Mouse (Mus musculus): ENCODE measurements at regions not wholly inside any gene's neighbourhood (a gene's known extent, or its start where the extent isn't known, plus 50 kb on each side); places are given as distances from the start of the nearest gene placed in this dataset.
A peak's percentile ranks its signal among the peaks of the same experiment; 100 is the strongest.

GRCm38 (mm10) chr13:57269614-57270013, 373.8 kb upstream of the Trpc7 start:
- TF ChIP-seq CTCF (conservative IDR thresholded peaks at IDR 0.05 in 1 of 2, IDR thresholded peaks at IDR 0.05 in 1 of 2; ENCODE audit: low read depth in 2 of 2, low read length in 2 of 2) (peak in 1 of 2 experiments; percentile 34; a peak in 2 of 4 replicates), KAT2A (IDR thresholded peaks at IDR 0.05; ENCODE audit: insufficient replicate concordance, low read length) (no peak), POLR2AphosphoS2 (IDR thresholded peaks at IDR 0.05; ENCODE audit: low read depth, low read length) (no peak), RAD21 (IDR thresholded peaks at IDR 0.05; ENCODE audit: low read depth, low read length) (peak; percentile 20), POLR2A (IDR thresholded peaks at IDR 0.05; ENCODE audit: low read depth, low read length) (no peak), BHLHE40 (IDR thresholded peaks at IDR 0.05; ENCODE audit: low read depth, low read length) (no peak), MYC (IDR thresholded peaks at IDR 0.05; ENCODE audit: low read depth, low read length) (no peak), IRF4 (IDR thresholded peaks at IDR 0.05; ENCODE audit: low read depth, low read length) (no peak), MAX (IDR thresholded peaks at IDR 0.05; ENCODE audit: low read length) (no peak), CHD2 (IDR thresholded peaks at IDR 0.05; ENCODE audit: low read length) (no peak), SIN3A (IDR thresholded peaks at IDR 0.05; ENCODE audit: low read length) (no peak)

Data from CH12.LX (cell line).